Mouse (Mus musculus) embryonic facial prominence, embryonic 10.5 days (tissue): ENCODE data around the gene 2410015M20Rik. TPM values are rescaled to one million over a fixed set of nuclear protein-coding genes. Genes with fewer than 3 reads are reported as not detected.
"Not testable (repeated sequence)": the region's sequence is repeated elsewhere in the genome, so short reads cannot be mapped to it uniquely, and the experiment has no call there.

Source experiments
- DNase-seq: peaks from one replicate; pipeline ENCODE4 v3.0.0-alpha.2; 2017; ENCODE audit warnings: low spot score
- H3K27ac ChIP-seq: fragments of 300-500 bp; sonication (generic); replicated peaks from 2 replicates; pipeline ENCODE4 v1.5.1; 2016; ENCODE audit warnings: mild to moderate bottlenecking
- H3K27me3 ChIP-seq: fragments of 300-500 bp; sonication (generic); replicated peaks from 2 replicates; pipeline ENCODE4 v1.6.1; 2016; ENCODE audit warnings: low read depth, mild to moderate bottlenecking; ENCODE audit not compliant: poor library complexity, severe bottlenecking
- H3K36me3 ChIP-seq: fragments of 300-500 bp; sonication (generic); replicated peaks from 2 replicates; pipeline ENCODE4 v1.6.1; 2016; ENCODE audit warnings: mild to moderate bottlenecking, moderate library complexity
- H3K4me1 ChIP-seq: fragments of 300-500 bp; sonication (generic); 2 replicates; pipeline ENCODE4 v1.6.1; 2016
- H3K4me3 ChIP-seq: fragments of 300-500 bp; sonication (generic); 2 replicates; pipeline ENCODE4 v1.5.1; 2016; ENCODE audit warnings: mild to moderate bottlenecking, moderate library complexity
- H3K9me3 ChIP-seq: fragments of 300-500 bp; sonication (generic); 2 replicates; pipeline ENCODE4 v1.6.1; 2016; ENCODE audit warnings: mild to moderate bottlenecking
- WGBS: fragments of 180-500 bp; shearing (Covaris S2); methylation state at CpG from one replicate; pipeline ENCODE4 v1.1.7; 2016; 5-methylcytosine and 5-hydroxymethylcytosine counted together
- polyA plus RNA-seq: library from polyadenylated mRNA; unstranded; fragments of >200 nt; fragmentation: Nextera tagmentation; extraction: Ambion mirVana; gene quantifications from 2 replicates; pipeline ENCODE4 v1.2.1, GENCODE M21; 2016

Gene 2410015M20Rik
- polyA plus RNA-seq, 1 experiment from 2014 or later, result 205 TPM

GRCm38 (mm10) chr17:56626754-56627470, 17.3 kb upstream of the 2410015M20Rik start, which contains the start of gene Lonp1:
TSS of gene Lonp1 (minus strand) at chr17:56626887.
- DNase-seq, result peak; percentile 99
- Histone ChIP-seq H3K27ac (peak within 1 kb of the TSS; percentile 91), H3K9me3 (no peaks in the 10 kb centered on the region), H3K4me3 (peak within 1 kb of the TSS; percentile 99), H3K27me3 (no peaks in the 10 kb centered on the region), H3K36me3 (peaks cover 36% of the 10 kb centered on the region), H3K4me1 (peaks cover 31% of the 10 kb centered on the region)
- WGBS, result under 1% methylated on average over 51 of the region's 51 CpGs

- WGBS, result under 1% methylated on average over 32 of the region's 32 CpGs
- H3K27ac ChIP-seq, result peak overlapping the region; percentile 91
Measured at GRCm38 (mm10) chr17:56626260-56626659, 16.7 kb upstream of the 2410015M20Rik start.

GRCm38 (mm10) chr17:56625495-56625894, 15.9 kb upstream of the 2410015M20Rik start:
- no peak for DNase-seq
- no peaks in the 10 kb centered on the region for H3K27me3 ChIP-seq
- H3K4me1 ChIP-seq, result peaks cover 31% of the 10 kb centered on the region
- no peak overlapping the region for H3K27ac ChIP-seq
- 95% methylated on average over 3 of the region's 3 CpGs for WGBS
- H3K4me3 ChIP-seq, result peak overlapping the region; percentile 99
- H3K36me3 ChIP-seq, result peaks cover 50% of the 10 kb centered on the region
- no peaks in the 10 kb centered on the region for H3K9me3 ChIP-seq

More at GRCm38 (mm10) chr17:56626260-56626659, 16.7 kb upstream of the 2410015M20Rik start:
- no peaks in the 10 kb centered on the region for H3K9me3 ChIP-seq
- peaks cover 42% of the 10 kb centered on the region for H3K36me3 ChIP-seq
- DNase-seq, result no peak
- H3K4me3 ChIP-seq, result peak overlapping the region; percentile 99
- H3K27me3 ChIP-seq, result no peaks in the 10 kb centered on the region
- peaks cover 31% of the 10 kb centered on the region for H3K4me1 ChIP-seq

GRCm38 (mm10) chr17:56617628-56618027, 8.1 kb upstream of the 2410015M20Rik start:
- Histone ChIP-seq H3K4me3 (0 out of 2 replicates have a peak overlapping the region, but pooled peaks have one; percentile 3), H3K9me3 (no peaks in the 10 kb centered on the region), H3K27ac (no peak overlapping the region), H3K4me1 (peaks cover 21% of the 10 kb centered on the region), H3K36me3 (peaks cover 87% of the 10 kb centered on the region), H3K27me3 (no peaks in the 10 kb centered on the region)
- DNase-seq, result no peak
- 94% methylated on average over 8 of the region's 8 CpGs for WGBS

- Histone ChIP-seq H3K36me3 (peaks cover 78% of the 10 kb centered on the region), H3K4me1 (peaks cover 29% of the 10 kb centered on the region)
- 82% methylated on average over 3 of the region's 3 CpGs for WGBS
Measured at GRCm38 (mm10) chr17:56616725-56617124, 7.2 kb upstream of the 2410015M20Rik start.

GRCm38 (mm10) chr17:56615792-56616191, 6.2 kb upstream of the 2410015M20Rik start:
- H3K9me3 ChIP-seq, result no peaks in the 10 kb centered on the region
- WGBS, result 91% methylated on average over 4 of the region's 4 CpGs
- H3K4me1 ChIP-seq, result peaks cover 36% of the 10 kb centered on the region
- H3K4me3 ChIP-seq, result 0 out of 2 replicates have a peak overlapping the region, but pooled peaks have one; percentile 87
- H3K27me3 ChIP-seq, result no peaks in the 10 kb centered on the region
- DNase-seq, result no peak
- no peak overlapping the region for H3K27ac ChIP-seq
- H3K36me3 ChIP-seq, result peaks cover 69% of the 10 kb centered on the region

More at GRCm38 (mm10) chr17:56616725-56617124, 7.2 kb upstream of the 2410015M20Rik start:
- Histone ChIP-seq H3K27me3 (no peaks in the 10 kb centered on the region), H3K4me3 (0 out of 2 replicates have a peak overlapping the region, but pooled peaks have one; percentile 23), H3K27ac (no peak overlapping the region), H3K9me3 (no peaks in the 10 kb centered on the region)
- no peak for DNase-seq

- Histone ChIP-seq H3K27me3 (no peaks in the 10 kb centered on the region), H3K36me3 (peaks cover 63% of the 10 kb centered on the region), H3K9me3 (no peaks in the 10 kb centered on the region), H3K4me3 (peak overlapping the region; percentile 87), H3K4me1 (peaks cover 40% of the 10 kb centered on the region), H3K27ac (0 out of 2 replicates have a peak overlapping the region, but pooled peaks have one; percentile 97)
- no peak for DNase-seq
- 88% methylated on average over 11 of the region's 11 CpGs for WGBS
Measured at GRCm38 (mm10) chr17:56615136-56615784, 5.7 kb upstream of the 2410015M20Rik start.

- 33% methylated on average over 14 of the region's 14 CpGs for WGBS
- H3K4me1 ChIP-seq, result peaks cover 43% of the 10 kb centered on the region
- H3K4me3 ChIP-seq, result peak overlapping the region; percentile 87
- peaks cover 56% of the 10 kb centered on the region for H3K36me3 ChIP-seq
- H3K27ac ChIP-seq, result peak overlapping the region; percentile 97
- DNase-seq, result no peak
- no peaks in the 10 kb centered on the region for H3K9me3 ChIP-seq
- H3K27me3 ChIP-seq, result no peaks in the 10 kb centered on the region
Measured at GRCm38 (mm10) chr17:56614391-56615135, 5.0 kb upstream of the 2410015M20Rik start.

GRCm38 (mm10) chr17:56613893-56614292, 4.3 kb upstream of the 2410015M20Rik start:
- peaks cover 50% of the 10 kb centered on the region for H3K36me3 ChIP-seq
- peaks cover 47% of the 10 kb centered on the region for H3K4me1 ChIP-seq
- H3K9me3 ChIP-seq, H3K27me3 ChIP-seq: not testable (repeated sequence)
- DNase-seq, result peak; percentile 48
- peak overlapping the region; percentile 97 for H3K27ac ChIP-seq
- WGBS, result under 1% methylated on average over 26 of the region's 26 CpGs
- H3K4me3 ChIP-seq, result peak overlapping the region; percentile 87

GRCm38 (mm10) chr17:56613236-56613844, 3.8 kb upstream of the 2410015M20Rik start, which contains the start of gene Rpl36:
TSS of gene Rpl36 (plus strand) at chr17:56613416.
- peak; percentile 96 for DNase-seq
- Histone ChIP-seq H3K4me3 (peak within 1 kb of the TSS; percentile 87), H3K4me1 (peaks cover 53% of the 10 kb centered on the region), H3K27me3 (no peaks in the 10 kb centered on the region), H3K27ac (peak within 1 kb of the TSS; percentile 97), H3K36me3 (peaks cover 44% of the 10 kb centered on the region), H3K9me3 (no peaks in the 10 kb centered on the region)
- under 1% methylated on average over 52 of the region's 52 CpGs for WGBS

GRCm38 (mm10) chr17:56612565-56612939, 3.0 kb upstream of the 2410015M20Rik start:
- Histone ChIP-seq H3K36me3 (peaks cover 43% of the 10 kb centered on the region), H3K4me1 (peaks cover 59% of the 10 kb centered on the region), H3K4me3 (peak overlapping the region; percentile 76; the same call in 1 of the 2 replicates), H3K27ac (peak overlapping the region; percentile 66; the same call in 1 of the 2 replicates)
- not testable (repeated sequence) for H3K27me3 ChIP-seq, H3K9me3 ChIP-seq, DNase-seq
- WGBS, result 73% methylated on average over 10 of the region's 10 CpGs
